Mouse (Mus musculus) stomach, embryonic 14.5 days (tissue): ENCODE data around the gene Gm47841. TPM values are rescaled to one million over a fixed set of nuclear protein-coding genes. Genes with fewer than 3 reads are reported as not detected.

ENCODE experiments used
- ATAC-seq: fragments of 200-750 bp; cut with Nextera tagmentation; 2 replicates; pipeline ENCODE4 v1.8.0; 2017; ENCODE audit warnings: low read depth, moderate TSS enrichment; ENCODE audit not compliant: insufficient number of reproducible peaks, insufficient read depth, low FRiP score
- H3K27ac ChIP-seq: fragments of 300-500 bp; sonication (generic); 2 replicates; pipeline ENCODE4 v1.5.1; 2014; ENCODE audit warnings: mild to moderate bottlenecking, low read length, moderate library complexity, mixed read lengths
- H3K27me3 ChIP-seq: fragments of 300-500 bp; sonication (generic); 2 replicates; pipeline ENCODE4 v1.6.1; 2014; ENCODE audit warnings: low read length, control low read depth, mixed read lengths; ENCODE audit not compliant: control insufficient read depth, insufficient read depth
- H3K36me3 ChIP-seq: fragments of 300-500 bp; sonication (generic); 2 replicates; pipeline ENCODE4 v1.6.1; 2014; ENCODE audit warnings: mild to moderate bottlenecking, control low read depth, low read length, moderate library complexity, mixed read lengths; ENCODE audit not compliant: control insufficient read depth, insufficient read depth
- H3K4me1 ChIP-seq: fragments of 300-500 bp; sonication (generic); 2 replicates; pipeline ENCODE4 v1.6.1; 2014; ENCODE audit warnings: low read length, control low read depth, mixed read lengths; ENCODE audit not compliant: control insufficient read depth, insufficient read depth
- H3K4me2 ChIP-seq: fragments of 300-500 bp; sonication (generic); replicated peaks from 2 replicates; pipeline ENCODE4 v1.6.1; 2014; ENCODE audit warnings: low read depth, low read length, control low read depth
- H3K4me3 ChIP-seq: fragments of 300-500 bp; sonication (generic); 2 replicates; pipeline ENCODE4 v1.5.1; 2014; ENCODE audit warnings: low read depth, low read length, control low read depth
- H3K9ac ChIP-seq: fragments of 300-500 bp; sonication (generic); replicated peaks from 2 replicates; pipeline ENCODE4 v1.6.1; 2014; ENCODE audit warnings: low read depth, mild to moderate bottlenecking, control low read depth, low read length, moderate library complexity, mixed read lengths
- H3K9me3 ChIP-seq: fragments of 300-500 bp; sonication (generic); 2 replicates; pipeline ENCODE4 v1.6.1; 2016; ENCODE audit warnings: low read depth, low read length, control low read depth; ENCODE audit not compliant: control insufficient read depth
- WGBS: fragments of 180-500 bp; shearing (Covaris S2); extraction: QIAGEN DNeasy Blood & Tissue Kit; methylation state at CpG from one replicate; pipeline ENCODE4 v1.1.7; 2014; 5-methylcytosine and 5-hydroxymethylcytosine counted together
- polyA plus RNA-seq: library from polyadenylated mRNA; unstranded; fragments of >200 nt; fragmentation: Nextera tagmentation; extraction: Ambion mirVana; gene quantifications from 2 replicates; pipeline ENCODE4 v1.2.1, GENCODE M21; 2014

Gene Gm47841
- polyA plus RNA-seq, 1 experiment from 2014 or later = not detected

GRCm38 (mm10) chr15:101077001-101077812 lies 30.0 kb upstream of the Gm47841 start:
- peaks cover 30% of the 10 kb centered on the region for H3K4me1 ChIP-seq
- peak overlapping the region; percentile 81 for H3K27ac ChIP-seq
- H3K9ac ChIP-seq = peak overlapping the region; percentile 86
- ATAC-seq = no peak; the same call in 1 of the 2 replicates
- 3% methylated on average over 34 of the region's 34 CpGs for WGBS
- peak overlapping the region; percentile 94 for H3K4me3 ChIP-seq
- no peaks in the 10 kb centered on the region for H3K9me3 ChIP-seq
- H3K4me2 ChIP-seq = peak overlapping the region; percentile 70
- no peaks in the 10 kb centered on the region for H3K36me3 ChIP-seq
- no peaks in the 10 kb centered on the region for H3K27me3 ChIP-seq

- Histone ChIP-seq H3K9ac (no peak overlapping the region), H3K27me3 (no peaks in the 10 kb centered on the region), H3K9me3 (no peaks in the 10 kb centered on the region), H3K4me3 (peak overlapping the region; percentile 94), H3K36me3 (no peaks in the 10 kb centered on the region), H3K4me1 (peaks cover 26% of the 10 kb centered on the region; the same call in 1 of the 2 replicates), H3K27ac (no peak overlapping the region), H3K4me2 (peak overlapping the region; percentile 70)
- ATAC-seq = no peak
- 12% methylated on average over 25 of the region's 26 CpGs for WGBS
Observed at GRCm38 (mm10) chr15:101076071-101077000, 29.1 kb upstream of the Gm47841 start.

- Histone ChIP-seq H3K36me3 (no peaks in the 10 kb centered on the region), H3K4me1 (peaks cover 32% of the 10 kb centered on the region)
Observed at GRCm38 (mm10) chr15:101075656-101076055, 28.5 kb upstream of the Gm47841 start.

GRCm38 (mm10) chr15:101075150-101075549 lies 28.0 kb upstream of the Gm47841 start:
- WGBS = 80% methylated on average over 4 of the region's 4 CpGs
- H3K27me3 ChIP-seq = no peaks in the 10 kb centered on the region
- no peak overlapping the region for H3K4me2 ChIP-seq
- H3K9ac ChIP-seq = no peak overlapping the region
- H3K4me3 ChIP-seq = no peak overlapping the region
- no peaks in the 10 kb centered on the region for H3K9me3 ChIP-seq
- no peak for ATAC-seq
- no peaks in the 10 kb centered on the region for H3K36me3 ChIP-seq
- peaks cover 37% of the 10 kb centered on the region for H3K4me1 ChIP-seq
- no peak overlapping the region for H3K27ac ChIP-seq

More at GRCm38 (mm10) chr15:101075656-101076055, 28.5 kb upstream of the Gm47841 start:
- H3K27me3 ChIP-seq = no peaks in the 10 kb centered on the region
- peak overlapping the region; percentile 28; the same call in 1 of the 2 replicates for H3K4me2 ChIP-seq
- no peak overlapping the region for H3K9ac ChIP-seq
- no peak overlapping the region for H3K27ac ChIP-seq
- H3K4me3 ChIP-seq = no peak overlapping the region
- WGBS = 65% methylated on average over 5 of the region's 5 CpGs
- H3K9me3 ChIP-seq = no peaks in the 10 kb centered on the region
- no peak for ATAC-seq

GRCm38 (mm10) chr15:101074067-101074466 lies 26.9 kb upstream of the Gm47841 start:
- no peak overlapping the region for H3K9ac ChIP-seq
- no peak overlapping the region for H3K4me2 ChIP-seq
- no peak overlapping the region for H3K27ac ChIP-seq
- no peaks in the 10 kb centered on the region for H3K27me3 ChIP-seq
- no peak overlapping the region for H3K4me3 ChIP-seq
- H3K36me3 ChIP-seq = no peaks in the 10 kb centered on the region
- peaks cover 48% of the 10 kb centered on the region for H3K4me1 ChIP-seq
- WGBS = 86% methylated on average over 5 of the region's 5 CpGs
- H3K9me3 ChIP-seq = no peaks in the 10 kb centered on the region
- no peak for ATAC-seq

- Histone ChIP-seq H3K4me2 (no peak overlapping the region), H3K4me3 (no peak overlapping the region), H3K27me3 (no peaks in the 10 kb centered on the region), H3K9ac (no peak overlapping the region), H3K9me3 (no peaks in the 10 kb centered on the region), H3K4me1 (peaks cover 55% of the 10 kb centered on the region), H3K27ac (no peak overlapping the region), H3K36me3 (no peaks in the 10 kb centered on the region)
- no peak for ATAC-seq
- 70% methylated on average over 2 of the region's 2 CpGs for WGBS
Observed at GRCm38 (mm10) chr15:101072736-101073135, 25.5 kb upstream of the Gm47841 start.

GRCm38 (mm10) chr15:101070762-101071161 lies 23.6 kb upstream of the Gm47841 start:
- Histone ChIP-seq H3K27ac (peak overlapping the region; percentile 89), H3K4me3 (no peak overlapping the region), H3K4me1 (peaks cover 62% of the 10 kb centered on the region), H3K9me3 (no peaks in the 10 kb centered on the region), H3K9ac (0 out of 2 replicates have a peak overlapping the region, but pooled peaks have one; percentile 6), H3K27me3 (no peaks in the 10 kb centered on the region), H3K4me2 (no peak overlapping the region), H3K36me3 (no peaks in the 10 kb centered on the region)
- peak; percentile 77 for ATAC-seq
- WGBS = 22% methylated on average over 5 of the region's 5 CpGs

- H3K9me3 ChIP-seq = no peaks in the 10 kb centered on the region
- ATAC-seq = no peak
- WGBS = 48% methylated on average over 9 of the region's 9 CpGs
- H3K27ac ChIP-seq = peak overlapping the region; percentile 89
- H3K27me3 ChIP-seq = no peaks in the 10 kb centered on the region
- no peak overlapping the region for H3K4me3 ChIP-seq
- no peak overlapping the region for H3K4me2 ChIP-seq
- no peak overlapping the region for H3K9ac ChIP-seq
- H3K4me1 ChIP-seq = peaks cover 67% of the 10 kb centered on the region
- H3K36me3 ChIP-seq = no peaks in the 10 kb centered on the region
Observed at GRCm38 (mm10) chr15:101069641-101070190, 22.5 kb upstream of the Gm47841 start.
